Mouse (Mus musculus) liver (tissue): Measurements from ENCODE around the gene Emc10.

ENCODE experiments used
- DNase-seq: peaks from one replicate; pipeline ENCODE4 v3.0.0-alpha.2; 2020; ENCODE audit warnings: mixed read lengths

Emc10 gene

GRCm38 (mm10) chr7:44525126-44525832 is 28.9 kb upstream of the Emc10 start:
- DNase-seq = no peak

- no peak for DNase-seq
Measured at GRCm38 (mm10) chr7:44524502-44524901, 28.2 kb upstream of the Emc10 start, which contains the start of gene Mybpc2. TSS of gene Mybpc2 (minus strand) at chr7:44524656.

- no peak for DNase-seq
Measured at GRCm38 (mm10) chr7:44523056-44523455, 26.7 kb upstream of the Emc10 start.

GRCm38 (mm10) chr7:44521710-44522109 is 25.4 kb upstream of the Emc10 start:
- peak; percentile 50 for DNase-seq

GRCm38 (mm10) chr7:44520990-44521389 is 24.7 kb upstream of the Emc10 start:
- no peak for DNase-seq

GRCm38 (mm10) chr7:44519240-44519913 is 23.0 kb upstream of the Emc10 start:
- no peak for DNase-seq

- no peak for DNase-seq
Measured at GRCm38 (mm10) chr7:44507491-44507890, 11.2 kb upstream of the Emc10 start.

- peak; percentile 80 for DNase-seq
Measured at GRCm38 (mm10) chr7:44501563-44502115, 5.3 kb upstream of the Emc10 start.

- DNase-seq = no peak
Measured at GRCm38 (mm10) chr7:44500046-44500445, 3.7 kb upstream of the Emc10 start.

GRCm38 (mm10) chr7:44498922-44499321 is 2.6 kb upstream of the Emc10 start:
- DNase-seq = no peak

- no peak for DNase-seq
Measured at GRCm38 (mm10) chr7:44497361-44498055, 1.2 kb upstream of the Emc10 start.

GRCm38 (mm10) chr7:44496771-44497109 is 411 bp upstream of the Emc10 start:
- no peak for DNase-seq

GRCm38 (mm10) chr7:44495086-44495485 is 1.2 kb downstream of the Emc10 start:
- no peak for DNase-seq

GRCm38 (mm10) chr7:44494681-44495080 is 1.6 kb downstream of the Emc10 start:
- no peak for DNase-seq

GRCm38 (mm10) chr7:44492166-44492826 is 4.0 kb downstream of the Emc10 start:
- DNase-seq = no peak

- DNase-seq = no peak
Measured at GRCm38 (mm10) chr7:44491391-44491790, 4.9 kb downstream of the Emc10 start.

GRCm38 (mm10) chr7:44490281-44490680 is 6.0 kb downstream of the Emc10 start:
- no peak for DNase-seq

- DNase-seq = no peak
Measured at GRCm38 (mm10) chr7:44488545-44488944, 7.8 kb downstream of the Emc10 start.

- no peak for DNase-seq
Measured at GRCm38 (mm10) chr7:44487936-44488335, 8.4 kb downstream of the Emc10 start.

GRCm38 (mm10) chr7:44486927-44487575 is 9.3 kb downstream of the Emc10 start:
- no peak for DNase-seq

- DNase-seq = no peak
Measured at GRCm38 (mm10) chr7:44485572-44486195, 10.6 kb downstream of the Emc10 start.
